Mouse (Mus musculus) hindbrain, embryonic 10.5 days (tissue): ENCODE data around the gene Zfp358. TPM values are rescaled to one million over a fixed set of nuclear protein-coding genes. Genes with fewer than 3 reads are reported as not detected.

Source experiments
- DNase-seq: peaks from one replicate; pipeline ENCODE4 v3.0.0-alpha.2; 2017; ENCODE audit warnings: low spot score
- H3K27ac ChIP-seq: fragments of 300-500 bp; sonication (generic); 2 replicates; pipeline ENCODE4 v1.5.1; 2016; ENCODE audit warnings: mild to moderate bottlenecking, moderate library complexity
- H3K27me3 ChIP-seq: fragments of 300-500 bp; sonication (generic); 2 replicates; pipeline ENCODE4 v1.6.1; 2016; ENCODE audit warnings: mild to moderate bottlenecking; ENCODE audit not compliant: poor library complexity, insufficient read depth, severe bottlenecking
- H3K36me3 ChIP-seq: fragments of 300-500 bp; sonication (generic); 2 replicates; pipeline ENCODE4 v1.6.1; 2016; ENCODE audit warnings: mild to moderate bottlenecking, moderate library complexity
- H3K4me1 ChIP-seq: fragments of 300-500 bp; sonication (generic); replicated peaks from 2 replicates; pipeline ENCODE4 v1.6.1; 2016; ENCODE audit warnings: mild to moderate bottlenecking
- H3K4me3 ChIP-seq: fragments of 300-500 bp; sonication (generic); 2 replicates; pipeline ENCODE4 v1.5.1; 2016; ENCODE audit warnings: mild to moderate bottlenecking, moderate library complexity
- H3K9me3 ChIP-seq: fragments of 300-500 bp; sonication (generic); 2 replicates; pipeline ENCODE4 v1.6.1; 2016; ENCODE audit warnings: mild to moderate bottlenecking, moderate library complexity
- WGBS: fragments of 180-500 bp; shearing (Covaris S2); methylation state at CpG from one replicate; pipeline ENCODE4 v1.1.7; 2016; 5-methylcytosine and 5-hydroxymethylcytosine counted together
- polyA plus RNA-seq: library from polyadenylated mRNA; unstranded; fragments of >200 nt; fragmentation: Nextera tagmentation; extraction: Ambion mirVana; gene quantifications from 2 replicates; pipeline ENCODE4 v1.2.1, GENCODE M21; 2016

The Zfp358 gene
- polyA plus RNA-seq, 1 experiment from 2014 or later: 98.1 TPM

DNA sequence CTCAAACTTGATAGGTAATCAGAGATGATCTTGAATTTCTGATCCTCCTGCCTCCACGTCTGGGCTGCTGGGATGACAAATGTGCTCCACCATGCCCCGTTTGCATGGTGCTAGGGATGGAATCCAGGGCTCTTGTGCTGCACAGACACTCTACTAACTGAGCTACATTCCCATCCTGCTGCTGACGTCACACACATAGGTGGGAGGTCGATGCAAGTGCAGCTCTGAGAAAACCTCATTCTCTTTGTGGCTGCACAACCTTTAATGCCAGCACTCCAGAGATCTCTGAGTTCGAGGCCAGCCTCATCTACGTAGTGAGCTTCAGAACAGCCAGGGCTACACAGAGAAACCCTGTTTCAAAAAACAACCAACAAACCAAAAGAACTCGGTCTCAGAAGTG lies 46.2 kb downstream of the Zfp358 start:
- H3K9me3 ChIP-seq: no peaks in the 10 kb centered on the region
- 86% methylated on average over 7 of the region's 7 CpGs for WGBS

GRCm38 (mm10) chr8:3540076-3540475 lies 47.1 kb downstream of the Zfp358 start:
- Histone ChIP-seq H3K27me3 (no peaks in the 10 kb centered on the region), H3K27ac (no peak overlapping the region), H3K4me1 (no peaks in the 10 kb centered on the region), H3K36me3 (peaks cover 87% of the 10 kb centered on the region), H3K4me3 (no peak overlapping the region), H3K9me3 (no peaks in the 10 kb centered on the region)
- no peak for DNase-seq
- 87% methylated on average over 4 of the region's 4 CpGs for WGBS

More for the DNA sequence above, 46.2 kb downstream of the Zfp358 start:
- Histone ChIP-seq H3K4me3 (no peak overlapping the region), H3K27ac (no peak overlapping the region), H3K27me3 (no peaks in the 10 kb centered on the region), H3K36me3 (peaks cover 78% of the 10 kb centered on the region), H3K4me1 (no peaks in the 10 kb centered on the region)
- no peak for DNase-seq

GRCm38 (mm10) chr8:3546511-3546910 lies 53.6 kb downstream of the Zfp358 start:
- Histone ChIP-seq H3K4me1 (no peaks in the 10 kb centered on the region), H3K4me3 (no peak overlapping the region), H3K27ac (no peak overlapping the region), H3K27me3 (no peaks in the 10 kb centered on the region), H3K36me3 (peaks cover 41% of the 10 kb centered on the region), H3K9me3 (no peaks in the 10 kb centered on the region)
- WGBS: 89% methylated on average over 2 of the region's 2 CpGs
- no peak for DNase-seq

Other genes with a start within 250 kb of the Zfp358 start
- gene Insr, start 213.5 kb upstream of the Zfp358 start, polyA plus RNA-seq: 28.1 and 30.4 TPM in 2 replicates
- not detected in 2 replicates for gene A430078G23Rik, start 139.7 kb upstream of the Zfp358 start, polyA plus RNA-seq
- 9.9 and 11.0 TPM in 2 replicates for gene Arhgef18, start 100.1 kb upstream of the Zfp358 start, polyA plus RNA-seq
- 4.4 TPM in 2 replicates for gene Pex11g, start 25.5 kb upstream of the Zfp358 start, polyA plus RNA-seq
- gene Tex45, start 22.3 kb upstream of the Zfp358 start, polyA plus RNA-seq: not detected in 2 replicates
- gene Mcoln1, start 7.3 kb downstream of the Zfp358 start, polyA plus RNA-seq: 63.4 and 73.9 TPM in 2 replicates
- 22.4 and 23.1 TPM in 2 replicates for gene Pnpla6, start 22.2 kb downstream of the Zfp358 start, polyA plus RNA-seq
- gene C330021F23Rik, start 74.9 kb downstream of the Zfp358 start, polyA plus RNA-seq: 6.1 and 8.3 TPM in 2 replicates
- 12.4 and 15.4 TPM in 2 replicates for gene Camsap3, start 94.2 kb downstream of the Zfp358 start, polyA plus RNA-seq
- 71.6 and 74.6 TPM in 2 replicates for gene Xab2, start 128.2 kb downstream of the Zfp358 start, polyA plus RNA-seq
- gene Pet100, start 128.4 kb downstream of the Zfp358 start, polyA plus RNA-seq: 97.8 and 115 TPM in 2 replicates
- 0.22 TPM in 1 of 2 replicates, not detected in the other for gene Pcp2, start 132.4 kb downstream of the Zfp358 start, polyA plus RNA-seq
- gene Stxbp2, start 137.8 kb downstream of the Zfp358 start, polyA plus RNA-seq: 38.7 and 44.1 TPM in 2 replicates
- 0.37 and 0.55 TPM in 2 replicates for gene Retn, start 162.6 kb downstream of the Zfp358 start, polyA plus RNA-seq
- gene Mcemp1, start 172.6 kb downstream of the Zfp358 start, polyA plus RNA-seq: 0.14 and 0.17 TPM in 2 replicates
- 9.5 and 9.6 TPM in 2 replicates for gene Fcor, start 179.2 kb downstream of the Zfp358 start, polyA plus RNA-seq
- 44.7 and 45.3 TPM in 2 replicates for gene Trappc5, start 183.2 kb downstream of the Zfp358 start, polyA plus RNA-seq
- 0.22 and 0.31 TPM in 2 replicates for gene Fcer2a, start 201.0 kb downstream of the Zfp358 start, polyA plus RNA-seq
- not detected in 2 replicates for gene Clec4g, start 227.5 kb downstream of the Zfp358 start, polyA plus RNA-seq